Mouse (Mus musculus): Measurements from ENCODE around the gene Hsd17b14.
A peak's percentile ranks its signal among the peaks of the same experiment; 100 is the strongest.

The Hsd17b14 gene

GRCm38 (mm10) chr7:45567112-45567779 lies 12.6 kb downstream of the Hsd17b14 start:
- no peak for DNase-seq (ENCODE audit: low spot score)

DNA sequence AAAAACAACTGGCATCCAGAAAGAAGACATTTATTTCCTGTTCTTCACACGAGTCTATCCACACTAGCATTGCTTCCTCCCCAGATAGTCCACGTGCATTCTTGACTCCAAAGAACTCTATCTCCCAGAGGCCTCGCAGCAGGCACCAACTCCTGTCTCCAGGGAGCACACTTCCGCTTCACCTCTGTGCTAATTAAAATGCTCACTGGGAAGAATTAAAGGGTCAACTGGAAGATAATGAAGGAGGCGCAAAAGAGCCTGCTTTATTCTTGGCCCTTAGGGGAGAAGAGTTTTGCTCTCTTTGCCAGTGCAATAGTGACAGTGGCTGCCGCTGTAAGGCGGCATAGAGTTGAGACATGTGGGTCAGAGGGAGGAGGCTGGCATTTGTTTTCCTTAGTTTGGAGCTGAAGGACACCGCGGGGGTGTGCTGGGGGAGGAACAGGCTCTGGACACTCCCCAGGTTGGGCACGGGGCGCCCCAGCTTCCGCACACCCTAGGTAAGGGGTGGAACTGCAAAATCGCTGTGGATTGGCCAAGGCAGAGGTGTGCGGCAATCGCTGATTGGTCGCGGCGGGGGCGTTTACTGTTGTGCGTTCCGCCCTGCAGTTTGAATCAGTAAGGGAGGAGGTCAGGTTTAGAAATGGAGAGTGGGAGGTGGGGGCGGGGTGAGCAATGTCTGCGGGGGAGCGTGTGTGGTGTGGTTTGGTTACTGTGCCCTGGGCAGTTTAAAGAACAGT lies 13.3 kb downstream of the Hsd17b14 start:
- DNase-seq (ENCODE audit: low spot score): peak; percentile 93

GRCm38 (mm10) chr7:45568601-45569473 lies 14.1 kb downstream of the Hsd17b14 start:
- DNase-seq (ENCODE audit: low spot score): no peak

DNA sequence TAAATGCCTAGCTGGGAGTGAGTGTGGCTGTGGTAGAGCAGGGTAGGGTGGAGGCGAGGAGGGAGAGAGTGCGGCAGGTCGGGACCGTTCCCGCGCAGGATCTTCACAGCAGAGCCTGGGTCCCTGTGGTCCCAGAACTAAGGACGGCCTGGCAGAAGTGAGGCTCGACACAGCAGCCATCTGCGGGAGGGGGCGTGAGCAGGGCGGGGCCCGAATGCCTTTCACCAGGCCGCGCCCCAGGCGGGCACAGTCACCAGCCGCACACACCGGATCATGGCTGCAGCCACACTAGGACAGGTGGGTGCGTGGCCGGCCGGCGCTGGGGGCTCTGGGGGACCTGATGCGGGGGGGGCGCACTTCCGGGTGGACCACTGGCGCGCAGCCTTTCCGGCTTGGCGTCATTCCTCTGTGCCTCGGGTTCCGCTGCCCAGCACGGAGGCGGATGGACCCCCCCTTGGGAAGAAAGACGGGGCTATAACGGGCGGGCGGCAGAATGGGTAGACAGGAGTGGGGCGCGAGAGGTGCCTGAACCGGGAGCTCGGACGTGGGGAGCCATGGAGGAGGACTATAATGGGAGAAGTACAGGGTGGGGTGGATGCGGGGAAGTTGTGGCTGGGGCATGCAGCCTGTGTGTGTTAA lies 15.5 kb downstream of the Hsd17b14 start, which contains the start of gene Bcat2:
Gene Bcat2 (plus strand): TSS at position 51 of the 639 bp plus-strand sequence.
- peak; percentile 82 for DNase-seq (ENCODE audit: low spot score)

GRCm38 (mm10) chr7:45571966-45572365 lies 17.3 kb downstream of the Hsd17b14 start:
- DNase-seq (ENCODE audit: low spot score): no peak

GRCm38 (mm10) chr7:45573954-45574353 lies 19.3 kb downstream of the Hsd17b14 start:
- no peak for DNase-seq (ENCODE audit: low spot score)

DNA sequence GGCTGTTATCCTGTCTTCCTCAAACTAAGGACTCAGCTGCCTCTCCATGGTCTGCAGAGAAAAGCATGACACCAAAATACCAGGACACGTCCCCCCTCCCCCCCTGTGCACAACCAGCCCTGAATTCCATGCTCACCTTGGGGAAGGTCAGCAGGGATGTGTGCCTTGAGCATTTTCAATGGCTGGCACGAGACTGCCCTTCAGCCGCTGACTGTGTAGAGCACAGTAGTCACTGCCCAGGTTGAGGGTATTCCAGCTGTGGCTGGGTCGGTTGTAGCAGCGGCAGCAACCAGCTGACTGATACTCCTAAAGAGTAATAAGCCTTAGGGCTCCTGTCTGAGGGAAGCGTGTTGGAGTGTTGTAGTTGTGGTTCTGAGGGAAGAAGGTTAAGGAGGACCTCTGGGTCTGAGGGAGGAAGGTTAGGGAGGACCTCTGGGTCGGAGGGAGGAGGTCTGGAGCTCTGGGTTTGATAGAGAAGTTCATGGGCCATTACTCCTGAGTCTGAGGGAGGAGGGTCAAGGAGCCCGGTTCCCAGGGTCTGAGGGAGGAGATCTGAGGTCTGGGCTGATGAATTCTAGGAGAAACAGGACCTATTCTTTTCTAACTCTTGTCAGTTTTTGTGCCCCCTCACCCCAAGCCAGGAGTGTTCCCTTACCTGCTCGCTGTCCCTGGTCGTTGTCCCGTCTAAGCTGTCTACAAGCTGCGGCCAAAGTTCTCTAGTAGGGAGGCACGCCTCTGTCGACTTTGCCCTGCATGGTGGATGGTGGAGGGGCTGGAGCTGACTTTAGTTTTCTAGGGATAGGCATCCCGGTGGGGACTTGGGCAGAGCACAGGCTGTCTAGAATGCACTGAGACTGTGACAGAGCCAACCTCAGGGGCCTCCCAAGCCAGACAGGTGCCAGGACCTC lies 20.0 kb downstream of the Hsd17b14 start:
- no peak for DNase-seq (ENCODE audit: low spot score)

GRCm38 (mm10) chr7:45585923-45586322 lies 31.2 kb downstream of the Hsd17b14 start:
- DNase-seq (ENCODE audit: low spot score): no peak

- no peak for DNase-seq (ENCODE audit: low spot score)
These were observed 33.2 kb downstream of the Hsd17b14 start for GRCm38 (mm10) chr7:45587631-45588592.

DNA sequence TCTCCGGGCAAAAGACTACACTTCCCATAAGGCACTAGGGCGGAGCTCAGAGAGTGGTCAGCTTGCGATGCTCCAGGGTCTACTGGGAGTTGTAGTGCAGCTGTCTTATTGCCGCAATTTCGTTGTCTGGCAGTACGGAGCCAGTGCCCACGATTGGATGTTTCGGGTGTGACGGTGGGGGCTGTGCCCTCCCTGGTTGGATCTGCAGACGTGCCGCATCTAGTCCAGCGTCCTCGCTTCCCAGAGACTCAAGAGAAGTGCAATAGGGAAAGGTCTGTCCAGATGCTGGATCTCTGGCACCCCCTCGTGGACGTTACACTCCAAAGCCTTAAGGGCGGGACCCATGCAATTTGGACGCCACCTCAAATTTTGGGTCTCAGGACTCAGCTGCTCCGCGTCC lies 34.5 kb downstream of the Hsd17b14 start:
- DNase-seq (ENCODE audit: low spot score): peak; percentile 88

GRCm38 (mm10) chr7:45589898-45590297 lies 35.2 kb downstream of the Hsd17b14 start:
- DNase-seq (ENCODE audit: low spot score): no peak

DNA sequence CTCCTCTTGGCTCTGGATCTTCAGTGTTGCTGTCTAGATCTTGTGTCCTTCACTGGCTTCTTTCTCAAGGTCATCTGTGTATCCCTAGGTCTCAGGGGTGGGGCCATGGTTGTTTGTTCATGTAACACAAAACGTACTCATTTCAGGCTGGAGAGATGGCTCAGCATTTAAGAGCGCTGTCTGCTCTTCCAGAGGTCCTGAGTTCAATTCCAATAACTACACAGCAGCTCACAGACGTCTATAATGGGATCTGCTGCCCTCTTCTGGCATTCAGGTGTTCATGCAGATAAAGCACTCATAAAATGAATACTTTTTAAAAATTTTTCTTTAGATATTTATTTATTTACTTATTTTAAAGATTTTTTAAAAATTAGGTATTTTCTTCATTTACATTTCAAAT lies 36.2 kb downstream of the Hsd17b14 start:
- DNase-seq (ENCODE audit: low spot score): no peak

GRCm38 (mm10) chr7:45591880-45592279 lies 37.2 kb downstream of the Hsd17b14 start:
- DNase-seq (ENCODE audit: low spot score): no peak

DNA sequence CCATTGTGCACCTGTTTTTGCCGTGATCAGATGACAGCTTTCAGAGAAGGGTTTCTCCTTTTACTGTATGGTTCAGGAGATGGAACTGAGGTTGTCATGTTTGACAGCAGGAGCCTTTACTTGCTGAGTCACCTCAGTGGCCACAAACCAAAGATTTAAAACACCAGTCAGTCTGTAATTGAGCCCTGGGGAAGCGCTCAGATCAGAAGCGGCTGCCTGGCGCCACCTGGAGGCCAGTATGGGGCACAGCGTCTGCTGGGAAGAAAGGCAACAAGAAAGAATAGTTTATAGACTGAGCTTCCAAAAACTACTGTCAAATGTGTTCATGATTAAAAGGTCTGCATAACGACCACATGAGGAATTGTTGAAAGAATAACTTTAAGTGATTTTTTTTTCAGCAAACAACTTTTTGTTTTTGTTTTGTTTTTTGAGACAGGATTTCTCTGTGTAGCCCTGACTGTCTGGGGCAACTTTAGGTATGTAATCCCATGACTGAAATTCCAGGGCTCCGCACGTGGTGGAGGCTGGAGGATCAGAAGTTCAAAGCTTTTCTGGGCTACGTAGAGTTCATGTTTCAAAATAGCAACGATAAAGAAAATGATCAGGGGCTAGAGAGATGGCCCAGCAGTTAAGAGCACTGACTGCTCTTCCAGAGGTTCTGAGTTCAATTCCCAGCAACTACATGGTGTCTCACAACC lies 38.6 kb downstream of the Hsd17b14 start:
- peak; percentile 69 for DNase-seq (ENCODE audit: low spot score)

- no peak for DNase-seq (ENCODE audit: low spot score)
These were observed 40.5 kb downstream of the Hsd17b14 start for GRCm38 (mm10) chr7:45595176-45595575.

DNA sequence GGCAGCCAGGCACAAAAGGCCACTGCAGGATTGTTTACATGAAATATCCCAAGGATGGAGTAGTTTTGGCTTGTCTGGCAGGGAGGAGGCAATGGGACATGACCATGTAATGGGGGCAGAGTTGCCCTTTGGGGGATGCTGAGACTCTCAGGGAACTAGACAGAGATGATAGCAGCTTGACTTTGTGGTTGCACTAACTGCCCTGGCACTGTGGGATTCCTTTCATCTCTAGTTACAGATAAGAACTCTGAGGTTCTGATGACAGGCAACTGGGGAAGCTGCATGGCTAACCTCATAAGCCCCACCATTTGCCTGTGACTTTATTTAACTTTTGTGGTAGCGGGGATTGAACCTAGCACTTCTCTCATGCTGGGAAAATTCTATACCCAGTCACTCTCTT lies 41.4 kb downstream of the Hsd17b14 start:
- no peak for DNase-seq (ENCODE audit: low spot score)

DNA sequence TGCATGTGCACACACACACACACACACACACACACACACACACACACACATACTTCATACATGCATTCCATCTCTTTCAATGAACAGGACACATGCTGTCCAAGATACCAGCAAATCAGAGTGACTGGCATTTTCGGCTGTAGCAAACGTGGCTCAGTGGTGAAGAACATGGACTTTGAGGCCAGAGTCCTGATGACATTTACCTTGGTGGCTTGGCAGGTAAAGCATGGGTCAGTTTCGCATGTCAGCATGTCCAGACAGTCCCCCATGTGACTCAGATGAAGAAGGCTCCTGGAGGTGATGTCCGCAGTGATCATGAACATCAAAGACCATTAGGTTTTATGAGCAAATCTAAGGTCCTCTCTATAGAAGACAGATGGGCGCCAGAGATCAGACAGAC lies 42.3 kb downstream of the Hsd17b14 start:
- no peak for DNase-seq (ENCODE audit: low spot score)

- DNase-seq (ENCODE audit: low spot score): no peak
These were observed 42.8 kb downstream of the Hsd17b14 start for GRCm38 (mm10) chr7:45597527-45597926.

All from ovary, postnatal 36 days (tissue).